Mouse (Mus musculus) lung, adult 2 months (tissue): Measurements from ENCODE around the gene Gm37240. TPM values are rescaled to one million over a fixed set of nuclear protein-coding genes. Genes with fewer than 3 reads are reported as not detected.

Experiments used
- DNase-seq: peaks from one replicate; pipeline ENCODE4 v3.0.0; 2022
- H3K4me1 ChIP-seq: fragments of 200-500 bp; 2 replicates; pipeline ENCODE4 v1.6.1; 2011; ENCODE audit warnings: low read length; ENCODE audit not compliant: control insufficient read depth, insufficient read depth
- H3K4me3 ChIP-seq: fragments of 200-500 bp; replicated peaks from 2 replicates; pipeline ENCODE3; 2011; ENCODE audit warnings: low read depth, mild to moderate bottlenecking, control low read depth, low read length; ENCODE audit errors: extremely low read depth
- CTCF ChIP-seq: fragments of 200-500 bp; IDR thresholded peaks from 2 replicates; pipeline ENCODE4 v1.5.1; 2011; ENCODE audit warnings: mild to moderate bottlenecking, low read length, control low read depth; ENCODE audit not compliant: insufficient read depth
- POLR2A ChIP-seq: fragments of 200-500 bp; IDR thresholded peaks from 2 replicates; pipeline ENCODE4 v1.6.1; 2011; ENCODE audit warnings: low read depth, mild to moderate bottlenecking, control low read depth, low read length, borderline replicate concordance; ENCODE audit errors: extremely low read depth
- WGBS: fragments of 180-500 bp; shearing (Covaris S2); methylation state at CpG from one replicate; pipeline ENCODE4 v1.1.7; 2018; 5-methylcytosine and 5-hydroxymethylcytosine counted together
- polyA plus RNA-seq: library from polyadenylated mRNA; depleted of rRNA; stranded (reverse); fragments of >200 nt; gene quantifications from 2 replicates; pipeline ENCODE4 v1.2.3, GENCODE M21; 2012

Gm37240 gene
- polyA plus RNA-seq, 1 experiment = 16.9 TPM

DNA sequence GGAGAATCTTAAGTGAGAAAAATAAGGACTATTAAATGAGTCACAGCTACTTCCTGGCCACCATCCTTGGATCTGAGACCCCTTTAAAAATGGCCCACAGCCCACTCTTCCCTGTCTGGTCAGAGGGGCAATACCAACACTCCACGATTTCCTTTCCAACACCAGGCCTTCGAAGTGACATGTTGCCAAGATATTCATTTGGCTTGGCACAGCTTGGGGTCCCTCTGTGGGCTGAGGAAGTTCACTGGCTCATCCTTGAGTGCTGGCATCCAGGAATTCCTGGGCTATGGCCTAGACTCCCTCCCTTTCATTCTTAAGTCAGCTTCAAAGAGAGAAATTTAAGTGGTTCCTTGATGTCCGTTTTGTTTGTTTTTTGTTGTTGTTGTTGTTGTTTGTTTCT lies 576.1 kb downstream of the Gm37240 start:
- no peak for DNase-seq
- Histone ChIP-seq H3K4me3 (no peak overlapping the region), H3K4me1 (no peaks in the 10 kb centered on the region)
- TF ChIP-seq POLR2A (no peak), CTCF (no peak)
- 73% methylated on average over 3 of the region's 3 CpGs for WGBS

DNA sequence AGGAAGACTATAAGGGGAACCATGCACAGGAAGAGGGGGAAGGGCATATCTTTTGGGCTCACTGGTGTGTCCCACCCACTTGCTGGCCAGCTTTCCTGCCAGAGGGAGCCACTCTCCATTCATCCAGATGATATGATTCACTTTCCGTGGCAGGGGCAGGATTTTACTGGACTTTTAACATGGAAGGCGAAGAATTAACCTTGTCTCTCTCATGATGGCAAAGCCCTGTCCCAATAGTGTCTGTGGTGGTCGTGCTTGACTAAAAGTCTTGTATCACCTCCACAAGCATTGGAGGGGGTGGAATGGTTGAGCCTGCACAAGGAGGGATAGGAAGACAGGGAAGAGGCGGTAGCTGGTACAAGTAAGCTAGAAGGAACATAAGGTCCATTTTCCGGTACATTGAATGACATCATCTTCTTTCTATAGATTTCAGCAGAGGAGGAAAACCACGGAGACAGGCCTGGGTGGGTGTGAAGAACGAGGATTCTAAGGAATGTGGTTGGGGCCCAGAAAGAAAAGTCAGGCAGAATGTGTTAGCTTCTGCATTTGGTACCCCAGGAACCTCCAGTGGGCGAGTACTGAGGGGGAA lies 576.8 kb downstream of the Gm37240 start:
- no peaks in the 10 kb centered on the region for H3K4me1 ChIP-seq
- DNase-seq = no peak
- no peak overlapping the region for H3K4me3 ChIP-seq
- TF ChIP-seq POLR2A (no peak), CTCF (no peak)
- WGBS = 64% methylated on average over 8 of the region's 8 CpGs

GRCm38 (mm10) chr3:85309168-85309567 lies 578.1 kb downstream of the Gm37240 start:
- TF ChIP-seq POLR2A (no peak), CTCF (no peak)
- no peak overlapping the region for H3K4me3 ChIP-seq
- H3K4me1 ChIP-seq = no peaks in the 10 kb centered on the region
- WGBS = 87% methylated on average over 6 of the region's 6 CpGs
- no peak for DNase-seq

- no peak for DNase-seq
- no peak overlapping the region for H3K4me3 ChIP-seq
- no peak for TF ChIP-seq CTCF
- no peak for TF ChIP-seq POLR2A
- 58% methylated on average over 4 of the region's 4 CpGs for WGBS
- no peaks in the 10 kb centered on the region for H3K4me1 ChIP-seq
These were observed 578.6 kb downstream of the Gm37240 start for GRCm38 (mm10) chr3:85308706-85309105.

DNA sequence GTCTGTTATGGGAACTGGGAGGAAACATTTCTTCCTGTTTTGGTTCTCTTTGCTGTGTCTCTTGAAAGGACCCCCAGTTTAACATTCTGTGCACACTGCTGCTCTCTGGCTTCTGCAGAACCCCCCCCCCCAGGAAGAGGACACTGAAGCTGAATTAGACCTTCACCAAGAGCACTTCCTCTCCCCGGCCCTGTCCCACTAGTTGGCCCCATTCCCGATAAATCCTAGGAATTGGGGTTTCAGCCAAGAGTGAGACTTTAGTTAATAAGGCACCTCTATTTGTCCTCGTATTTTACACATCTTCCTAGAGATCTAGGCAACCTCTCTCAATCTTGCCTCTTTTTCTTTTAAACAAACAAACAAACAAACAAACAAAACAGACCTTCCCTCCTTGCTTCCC lies 585.5 kb downstream of the Gm37240 start:
- no peak for DNase-seq
- H3K4me3 ChIP-seq = no peak overlapping the region
- WGBS = 42% methylated on average over 3 of the region's 3 CpGs
- no peaks in the 10 kb centered on the region for H3K4me1 ChIP-seq
- TF ChIP-seq POLR2A = no peak
- no peak for TF ChIP-seq CTCF

- no peak for DNase-seq
These were observed 586.0 kb downstream of the Gm37240 start for GRCm38 (mm10) chr3:85301336-85301735.

GRCm38 (mm10) chr3:85299649-85300550 lies 587.4 kb downstream of the Gm37240 start:
- Histone ChIP-seq H3K4me1 (no peaks in the 10 kb centered on the region), H3K4me3 (no peak overlapping the region)
- DNase-seq = no peak
- WGBS = 80% methylated on average over 18 of the region's 18 CpGs
- TF ChIP-seq POLR2A = no peak
- TF ChIP-seq CTCF = no peak

More at GRCm38 (mm10) chr3:85301336-85301735, 586.0 kb downstream of the Gm37240 start:
- no peaks in the 10 kb centered on the region for H3K4me1 ChIP-seq
- H3K4me3 ChIP-seq = no peak overlapping the region
- 86% methylated on average over 2 of the region's 2 CpGs for WGBS
- TF ChIP-seq CTCF = no peak
- no peak for TF ChIP-seq POLR2A

GRCm38 (mm10) chr3:85295229-85295628 lies 592.1 kb downstream of the Gm37240 start:
- TF ChIP-seq CTCF (no peak), POLR2A (no peak)
- DNase-seq = no peak
- no peaks in the 10 kb centered on the region for H3K4me1 ChIP-seq
- H3K4me3 ChIP-seq = no peak overlapping the region
- 84% methylated on average over 9 of the region's 9 CpGs for WGBS

DNA sequence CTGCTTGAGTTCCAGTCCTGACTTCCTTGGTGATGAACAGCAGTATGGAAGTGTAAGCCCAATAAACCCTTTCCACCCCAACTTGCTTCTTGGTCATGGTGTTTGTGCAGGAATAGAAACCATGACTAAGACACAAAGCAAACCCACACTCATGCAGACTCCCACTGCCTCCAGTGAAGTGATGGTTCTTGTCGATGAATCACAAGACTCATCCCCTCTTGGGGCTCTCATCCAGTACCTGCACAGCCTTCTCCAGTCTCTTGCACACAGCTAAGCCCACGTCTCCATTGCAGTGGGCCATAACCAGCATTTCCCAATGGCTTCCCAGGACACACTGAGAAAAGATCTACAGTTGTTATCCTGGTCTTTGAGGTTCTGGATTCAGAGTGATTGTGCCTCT lies 599.7 kb downstream of the Gm37240 start:
- no peaks in the 10 kb centered on the region for H3K4me1 ChIP-seq
- 65% methylated on average over 2 of the region's 2 CpGs for WGBS
- DNase-seq = no peak
- TF ChIP-seq POLR2A (no peak), CTCF (no peak)
- no peak overlapping the region for H3K4me3 ChIP-seq

- no peak overlapping the region for H3K4me3 ChIP-seq
- 80% methylated on average over 2 of the region's 2 CpGs for WGBS
- DNase-seq = no peak
- no peaks in the 10 kb centered on the region for H3K4me1 ChIP-seq
- TF ChIP-seq CTCF (no peak), POLR2A (no peak)
These were observed 602.8 kb downstream of the Gm37240 start for GRCm38 (mm10) chr3:85284483-85284882.
